Mouse (Mus musculus) left cerebral cortex, postnatal 25 days (tissue): ENCODE data around the gene Pes1. TPM values are rescaled to one million over a fixed set of nuclear protein-coding genes. Genes with fewer than 3 reads are reported as not detected.
"Not testable (repeated sequence)": the region's sequence is repeated elsewhere in the genome, so short reads cannot be mapped to it uniquely, and the experiment has no call there.

ENCODE experiments used
- DNase-seq, 2 experiments: peaks; one replicate each; pipeline ENCODE4 v3.0.0; 2022; ENCODE audit warnings: low spot score in 2 of 2, mixed read lengths in 1 of 2
- intact Hi-C: fragments of 180-260 bp; cut with DNase I; formaldehyde crosslinking; loops from one replicate; pipeline ENCODE4 v1.15.1; 2025
- total RNA-seq, 2 experiments: library from RNA; stranded (reverse); gene quantifications; 2 replicates each; pipeline ENCODE4 v1.2.3; 2021

Pes1 gene
- total RNA-seq, 2 experiments from 2014 or later: 38.5 to 41.5 TPM

GRCm38 (mm10) chr11:3996840-3997239 is 33.1 kb downstream of the Pes1 start:
- intact Hi-C loops: no loop called here
- DNase-seq: no peak

- no peak for DNase-seq
- intact Hi-C loops: no loop called here
Measured at GRCm38 (mm10) chr11:3997978-3998720, 34.4 kb downstream of the Pes1 start.

GRCm38 (mm10) chr11:3999547-3999946 is 35.8 kb downstream of the Pes1 start:
- DNase-seq: no peak
- intact Hi-C loops: no loop called here

DNA sequence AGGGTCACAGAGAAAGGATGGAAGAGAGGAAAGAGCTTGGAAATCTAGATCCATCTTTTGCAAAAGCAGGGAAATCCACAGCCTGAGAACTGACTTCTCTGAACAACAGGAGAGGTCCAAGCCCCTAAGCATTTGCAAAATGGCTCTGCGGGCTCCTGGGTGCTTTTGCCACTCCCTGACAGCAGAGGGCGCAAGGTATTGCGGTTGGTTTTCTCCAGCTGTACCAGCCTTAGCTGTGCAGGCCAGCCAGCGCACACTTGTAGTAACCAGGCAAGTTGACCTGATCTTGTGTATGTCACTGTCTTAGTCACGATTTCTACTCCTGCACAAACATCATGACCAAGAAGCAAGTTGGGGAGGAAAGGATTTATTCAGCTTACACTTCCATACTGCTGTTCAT is 37.8 kb downstream of the Pes1 start:
- peak; percentile 66 to 79 for DNase-seq
- intact Hi-C loops: loop anchor here (1.0 kb wide), 1 partner anchor 79 kb away; no protein-coding TSS in a partner anchor

- DNase-seq: no peak
- intact Hi-C loops: no loop called here
Measured at GRCm38 (mm10) chr11:4005220-4005805, 41.5 kb downstream of the Pes1 start.

- intact Hi-C loops: no loop called here
- no peak for DNase-seq
Measured at GRCm38 (mm10) chr11:4006462-4006861, 42.7 kb downstream of the Pes1 start.

DNA sequence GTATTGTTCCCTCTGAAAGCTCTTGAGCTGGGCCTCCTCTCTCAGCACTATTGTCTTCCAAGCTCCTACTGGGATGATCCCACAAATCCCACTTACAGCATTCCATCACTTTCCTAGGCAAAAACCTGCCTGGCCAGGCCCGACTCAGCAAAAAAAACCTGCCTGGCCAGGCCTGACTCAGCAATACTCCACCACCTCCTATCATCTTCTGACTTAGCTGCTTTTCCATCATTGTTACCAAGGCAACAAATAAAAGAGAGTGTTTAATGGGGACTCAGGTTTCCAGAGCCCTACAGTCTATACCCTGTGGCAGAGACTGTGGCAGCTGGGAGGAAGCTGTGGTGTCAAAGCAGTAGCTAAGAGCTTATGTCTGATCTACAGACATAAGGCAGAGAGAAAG is 48.8 kb downstream of the Pes1 start:
- intact Hi-C loops: no loop called here

GRCm38 (mm10) chr11:4015796-4016195 is 52.0 kb downstream of the Pes1 start:
- intact Hi-C loops, DNase-seq: not testable (repeated sequence)

More for the DNA sequence above, 48.8 kb downstream of the Pes1 start:
- DNase-seq: no peak

GRCm38 (mm10) chr11:4022111-4022510 is 58.3 kb downstream of the Pes1 start:
- DNase-seq, intact Hi-C loops: not testable (repeated sequence)

- intact Hi-C loops: no loop called here
Measured at GRCm38 (mm10) chr11:4023321-4023720, 59.5 kb downstream of the Pes1 start.

GRCm38 (mm10) chr11:4027066-4027465 is 63.3 kb downstream of the Pes1 start:
- intact Hi-C loops: no loop called here
- DNase-seq: no peak

More at GRCm38 (mm10) chr11:4023321-4023720, 59.5 kb downstream of the Pes1 start:
- DNase-seq: no peak

DNA sequence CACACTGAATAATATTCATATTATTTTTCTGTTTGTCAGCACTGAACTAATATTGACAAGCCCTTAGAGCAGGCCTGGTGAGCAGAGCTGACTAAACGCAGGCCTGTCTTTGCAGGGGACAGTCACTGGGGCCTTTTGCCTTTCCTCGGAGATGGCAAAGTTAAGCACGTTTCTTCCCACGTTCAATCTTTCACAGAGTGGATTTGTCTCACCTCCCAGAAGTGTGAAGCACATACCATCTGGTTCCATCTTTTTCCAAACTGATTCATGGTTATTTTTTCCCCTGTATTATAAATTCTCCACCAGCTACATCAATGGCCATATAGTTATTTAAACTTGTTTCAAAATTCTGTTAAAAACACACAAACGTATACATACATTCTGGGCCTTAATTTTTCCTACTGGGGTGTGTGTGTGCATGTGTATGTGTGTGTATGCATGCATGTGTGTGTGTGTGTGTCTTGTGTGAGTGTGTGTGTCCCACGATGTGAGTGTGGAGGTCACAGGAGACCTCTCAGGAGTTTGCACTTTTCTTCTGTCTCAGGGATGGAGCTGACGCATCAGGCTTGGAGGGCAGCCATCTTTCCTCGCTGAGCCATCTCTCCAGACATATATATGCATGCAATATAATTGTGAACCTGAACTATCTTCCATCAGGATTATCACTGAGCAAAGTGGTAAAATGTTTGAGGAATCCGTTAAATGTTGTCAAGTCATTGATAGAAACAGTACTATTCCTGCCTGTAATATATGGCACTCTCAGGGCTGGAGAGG is 64.0 kb downstream of the Pes1 start:
- intact Hi-C loops: no loop called here
- DNase-seq: peak; percentile 17 to 81

DNA sequence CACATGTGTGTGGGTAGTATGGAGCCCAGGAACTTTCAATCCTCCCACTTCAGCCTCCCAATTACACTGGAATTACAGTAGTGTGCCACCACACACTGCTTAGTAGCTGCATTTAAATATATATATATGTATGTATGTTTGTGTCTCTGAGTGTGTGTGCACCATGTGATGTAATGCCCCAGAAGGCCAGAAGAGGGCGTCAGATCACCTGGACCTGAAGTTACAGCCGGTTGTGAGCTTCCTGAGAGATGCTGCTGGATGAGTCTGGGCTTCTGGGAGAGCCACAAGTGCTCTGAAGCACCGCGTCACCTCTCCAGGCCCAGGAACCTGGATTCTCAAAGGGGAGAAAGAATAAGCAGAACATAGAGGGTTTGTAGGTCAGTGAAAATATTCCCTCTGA is 65.6 kb downstream of the Pes1 start:
- DNase-seq: no peak
- intact Hi-C loops: no loop called here

Other genes with a start within 250 kb of the Pes1 start
- gene Osbp2, start 100.1 kb upstream of the Pes1 start, total RNA-seq: 100 to 1,000 TPM; 133 TPM
- under 1 TPM; 0.25 to 0.39 TPM for gene 4921536K21Rik, start 68.9 kb upstream of the Pes1 start, total RNA-seq
- 10 to 100 TPM; 28.8 to 32.5 TPM for gene Dusp18, start 68.7 kb upstream of the Pes1 start, total RNA-seq
- 10 to 100 TPM; 17.9 to 20.5 TPM for gene Slc35e4, start 49.3 kb upstream of the Pes1 start, total RNA-seq
- gene Tcn2, start 31.8 kb upstream of the Pes1 start, total RNA-seq: 10 to 100 TPM; 19.6 to 20.4 TPM
- gene 4930556J24Rik, start 12.8 kb downstream of the Pes1 start, total RNA-seq: not detected
- gene Gal3st1, start 19.7 kb downstream of the Pes1 start, total RNA-seq: 10 to 100 TPM; 13.2 to 15.5 TPM
- under 1 TPM in 1 of 2 experiments, not detected in 1; 0.21 TPM for gene Sec14l4, start 67.5 kb downstream of the Pes1 start, total RNA-seq
- gene Sec14l3, start 100.9 kb downstream of the Pes1 start, total RNA-seq: 1 to 10 TPM in 1 of 2 experiments, under 1 TPM in 1; 0.60 to 1.3 TPM
- 100 to 1,000 TPM in 1 of 2 experiments, 10 to 100 TPM in 1; 92.3 to 104 TPM for gene Mtfp1, start 131.5 kb downstream of the Pes1 start, total RNA-seq
- 10 to 100 TPM; 35.6 to 35.8 TPM for gene Sec14l2, start 159.4 kb downstream of the Pes1 start, total RNA-seq
- 10 to 100 TPM; 28.2 to 31.4 TPM for gene Rnf215, start 171.2 kb downstream of the Pes1 start, total RNA-seq
- 10 to 100 TPM; 14.9 to 17.7 TPM for gene Ccdc157, start 196.3 kb downstream of the Pes1 start, total RNA-seq
- 10 to 100 TPM; 68.6 to 73.1 TPM for gene Sf3a1, start 196.4 kb downstream of the Pes1 start, total RNA-seq
- gene Tbc1d10a, start 222.8 kb downstream of the Pes1 start, total RNA-seq: 10 to 100 TPM; 34.5 to 35.6 TPM